Mouse (Mus musculus) G1E (cell line): Measurements from ENCODE around the gene Tfdp2. TPM values are rescaled to one million over a fixed set of nuclear protein-coding genes. Genes with fewer than 3 reads are reported as not detected.
"Not testable (repeated sequence)": the region's sequence is repeated elsewhere in the genome, so short reads cannot be mapped to it uniquely, and the experiment has no call there.

Experiments used
- ATAC-seq: 2 replicates; pipeline ENCODE4 v1.8.0; 2016; ENCODE audit warnings: mild to moderate bottlenecking; ENCODE audit not compliant: insufficient number of reproducible peaks, poor library complexity, low FRiP score, severe bottlenecking; ENCODE audit errors: extremely low read depth
- DNase-seq: peaks from one replicate; pipeline ENCODE4 v3.0.0; 2012; ENCODE audit warnings: low spot score
- H3K27me3 ChIP-seq: 2 replicates; pipeline ENCODE4 v1.6.1; 2012; ENCODE audit warnings: mild to moderate bottlenecking, low read length, inconsistent platforms; ENCODE audit not compliant: insufficient read depth
- H3K36me3 ChIP-seq: replicated peaks from 2 replicates; pipeline ENCODE3; 2012; ENCODE audit warnings: mild to moderate bottlenecking, inconsistent platforms
- H3K4me1 ChIP-seq: 2 replicates; pipeline ENCODE4 v1.6.1; 2012; ENCODE audit warnings: low read depth, low read length, inconsistent platforms, mixed read lengths; ENCODE audit not compliant: insufficient read depth
- H3K4me3 ChIP-seq: 2 replicates; pipeline ENCODE4 v1.5.1; 2012; ENCODE audit warnings: low read depth, mild to moderate bottlenecking, inconsistent platforms, low read length, moderate library complexity, mixed read lengths
- H3K9me3 ChIP-seq: replicated peaks from 2 replicates; pipeline ENCODE4 v1.6.1; 2012; ENCODE audit warnings: inconsistent platforms
- CTCF ChIP-seq: IDR thresholded peaks from 2 replicates; pipeline ENCODE4 v1.5.1; 2012; ENCODE audit warnings: low read depth, low read length, inconsistent platforms, mixed read lengths
- GATA1 ChIP-seq: IDR thresholded peaks from 2 replicates; pipeline ENCODE4 v1.6.1; 2012; ENCODE audit warnings: borderline replicate concordance, low read length, inconsistent platforms, mixed read lengths
- GATA2 ChIP-seq: IDR thresholded peaks from 2 replicates; pipeline ENCODE4 v1.6.1; 2012; ENCODE audit warnings: low read depth, low read length, inconsistent platforms, borderline replicate concordance
- POLR2AphosphoS5 ChIP-seq: IDR thresholded peaks from 2 replicates; pipeline ENCODE4 v1.6.1; 2012; ENCODE audit warnings: low read depth, low read length, inconsistent platforms; ENCODE audit not compliant: insufficient replicate concordance
- TAL1 ChIP-seq: conservative IDR thresholded peaks from 2 replicates; pipeline ENCODE4 v1.6.1; 2012; ENCODE audit warnings: low read depth, low read length, inconsistent platforms, mixed read lengths
- polyA plus RNA-seq: library from polyadenylated mRNA; stranded (reverse); fragments of >175 nt; gene quantifications from 2 replicates; pipeline ENCODE4 v1.2.3, GENCODE M21; 2012
- total RNA-seq, 2 experiments: library from RNA; stranded (forward) in 1 of 2; stranded (reverse) in 1 of 2; fragments of 200-1000 nt in 1 of 2; fragments of >200 nt in 1 of 2; fragmentation: Nextera tagmentation in 1 of 2; gene quantifications; 2 replicates each; pipeline ENCODE4 v1.2.3; 2014 to 2017

Tfdp2 gene
- total and polyA plus RNA-seq, 3 experiments: 10.7 to 101 (median 42.7) TPM

DNA sequence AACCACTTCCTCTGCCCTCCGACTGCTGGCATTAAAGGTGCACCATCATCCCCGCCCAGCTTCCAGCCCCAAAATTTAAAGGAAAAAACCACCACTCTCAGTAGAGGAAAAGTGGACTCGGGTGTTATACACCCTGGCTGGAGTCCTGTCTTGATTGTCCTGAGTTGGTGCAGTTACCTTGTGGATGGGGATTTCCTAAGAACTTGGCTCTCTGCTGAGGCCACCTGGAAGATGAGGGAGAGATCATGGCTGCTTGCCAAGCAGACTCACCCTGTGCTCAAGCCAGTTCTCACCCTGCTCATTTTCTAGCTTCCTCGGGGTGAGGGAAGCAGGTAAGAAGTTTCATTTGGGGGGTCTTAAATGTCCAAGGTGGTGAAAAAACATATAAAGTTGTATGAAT, 132.2 kb downstream of the Tfdp2 start:
- no peak for ATAC-seq
- TF ChIP-seq GATA2 (no peak), POLR2AphosphoS5 (no peak), CTCF (no peak), TAL1 (no peak), GATA1 (no peak)
- Histone ChIP-seq H3K4me3 (no peak overlapping the region), H3K9me3 (no peaks in the 10 kb centered on the region), H3K36me3 (peaks cover 34% of the 10 kb centered on the region), H3K4me1 (peaks cover 4% of the 10 kb centered on the region; the same call in 1 of the 2 replicates), H3K27me3 (peaks cover 3% of the 10 kb centered on the region; the same call in 1 of the 2 replicates)
- no peak for DNase-seq

DNA sequence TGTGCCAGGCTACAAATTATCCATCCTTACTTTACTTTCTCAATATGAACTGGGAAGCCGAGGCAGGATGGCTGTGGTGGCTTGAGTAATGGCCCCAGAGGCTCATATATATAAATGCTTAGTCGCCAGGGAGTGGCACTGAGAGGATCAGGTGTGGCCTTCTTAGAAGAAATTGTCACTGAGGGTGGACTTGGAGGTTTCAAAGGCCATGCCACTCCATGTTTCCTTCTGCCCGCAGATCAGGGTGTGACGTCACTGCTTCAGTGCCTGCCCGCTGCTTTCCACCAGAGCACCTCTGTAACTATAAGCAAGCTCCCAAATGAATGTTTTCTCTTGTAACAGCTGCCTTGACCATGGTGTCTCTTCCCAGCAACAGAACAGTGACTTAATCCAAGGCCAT, 135.1 kb downstream of the Tfdp2 start:
- no peak overlapping the region for H3K4me3 ChIP-seq
- H3K36me3 ChIP-seq: peaks cover 52% of the 10 kb centered on the region
- H3K4me1 ChIP-seq: peaks cover 4% of the 10 kb centered on the region; the same call in 1 of the 2 replicates
- DNase-seq: no peak
- H3K27me3 ChIP-seq: peaks cover 3% of the 10 kb centered on the region; the same call in 1 of the 2 replicates
- no peak for ATAC-seq
- no peak for TF ChIP-seq CTCF
- no peak for TF ChIP-seq TAL1
- no peaks in the 10 kb centered on the region for H3K9me3 ChIP-seq

DNA sequence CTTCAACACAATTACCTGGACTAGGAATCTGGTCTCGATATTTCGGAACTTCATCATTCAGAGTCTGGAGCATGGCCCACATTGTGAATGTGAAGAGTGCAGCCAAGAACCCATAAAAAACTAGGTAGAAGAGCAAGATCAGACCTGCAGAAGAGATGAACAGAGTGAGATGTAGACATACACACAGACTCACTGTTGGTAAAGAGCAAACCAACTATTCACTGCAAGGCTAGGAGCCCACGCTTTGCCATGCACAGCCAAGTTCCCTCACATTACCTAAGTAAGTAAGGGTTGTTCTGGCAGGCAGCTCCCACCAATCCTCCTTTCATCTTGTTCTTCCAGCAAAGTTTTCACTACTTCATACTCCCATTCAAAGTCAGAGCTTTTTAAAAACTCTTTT, 149.7 kb downstream of the Tfdp2 start:
- TF ChIP-seq TAL1: no peak
- TF ChIP-seq CTCF: no peak
- no peak for TF ChIP-seq GATA2
- TF ChIP-seq POLR2AphosphoS5: no peak
- no peak for TF ChIP-seq GATA1
- Histone ChIP-seq H3K36me3 (peaks cover 52% of the 10 kb centered on the region), H3K27me3 (no peaks in the 10 kb centered on the region), H3K4me1 (peaks cover 14% of the 10 kb centered on the region; the same call in 1 of the 2 replicates), H3K4me3 (no peak overlapping the region), H3K9me3 (no peaks in the 10 kb centered on the region)
- no peak for DNase-seq
- no peak for ATAC-seq

DNA sequence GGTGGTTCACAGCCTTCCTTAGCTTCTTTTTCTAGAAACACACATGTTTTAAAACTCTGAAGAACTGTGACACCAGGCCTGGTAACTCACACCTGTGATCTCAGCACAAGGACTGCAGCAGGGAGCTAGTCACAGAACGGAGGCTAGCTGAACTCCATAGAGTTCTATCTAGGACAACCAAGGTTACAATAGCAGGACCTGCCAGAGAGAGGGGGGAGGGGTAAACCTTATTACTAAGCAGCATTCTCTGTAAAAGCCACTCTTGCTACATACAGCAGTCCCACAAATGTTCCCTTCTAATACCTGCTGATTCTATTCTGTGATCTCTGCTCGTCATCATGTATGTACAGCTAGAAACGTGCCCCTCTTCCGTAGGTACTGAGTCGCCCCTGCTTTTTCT, 152.8 kb downstream of the Tfdp2 start:
- TF ChIP-seq POLR2AphosphoS5 (no peak), TAL1 (no peak), GATA2 (no peak), GATA1 (no peak), CTCF (no peak)
- no peak for DNase-seq
- H3K9me3 ChIP-seq: no peaks in the 10 kb centered on the region
- peaks cover 36% of the 10 kb centered on the region for H3K36me3 ChIP-seq
- no peaks in the 10 kb centered on the region for H3K27me3 ChIP-seq
- peaks cover 28% of the 10 kb centered on the region for H3K4me1 ChIP-seq
- no peak overlapping the region for H3K4me3 ChIP-seq
- no peak for ATAC-seq

DNA sequence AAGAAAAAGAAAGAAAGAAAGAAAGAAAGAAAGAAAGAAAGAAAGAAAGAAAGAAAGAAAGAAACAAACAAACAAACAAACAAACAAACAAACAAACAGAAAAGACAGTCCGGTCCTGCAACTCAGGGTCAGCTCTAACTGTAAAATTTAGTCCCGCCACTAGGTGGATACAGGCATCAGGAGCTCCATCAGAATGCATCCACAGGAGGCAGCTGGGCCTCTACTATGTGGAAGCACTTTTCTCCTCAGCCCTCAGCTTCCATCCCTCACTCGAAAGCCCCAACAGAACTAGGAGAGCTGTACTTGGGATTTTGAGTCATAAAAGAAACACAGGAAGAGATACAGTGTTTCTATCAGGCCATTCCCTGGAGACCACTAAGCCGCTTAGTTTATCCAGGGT, 153.9 kb downstream of the Tfdp2 start:
- DNase-seq (peak; percentile 47), ATAC-seq (peak; percentile 56; the same call in 1 of the 2 replicates)
- H3K9me3 ChIP-seq: no peaks in the 10 kb centered on the region

DNA sequence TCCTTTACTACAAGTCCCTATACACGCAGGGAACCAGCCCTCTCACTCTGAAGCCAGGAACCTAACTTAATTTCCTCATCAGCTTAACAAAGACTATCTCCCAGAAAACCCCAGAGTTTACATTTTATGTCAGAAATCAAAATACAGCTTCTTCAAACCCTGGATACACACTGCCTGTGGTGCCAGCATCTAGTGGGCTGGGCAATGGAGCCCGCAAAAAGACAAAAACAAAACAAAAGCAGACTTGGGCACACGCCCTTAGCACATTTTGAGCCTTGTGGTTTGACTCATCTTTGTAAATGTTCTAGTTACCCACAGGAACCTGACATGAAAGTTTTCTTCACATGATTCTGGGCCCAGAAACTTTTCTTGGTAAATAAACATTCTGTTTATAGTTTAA, 154.4 kb downstream of the Tfdp2 start:
- TF ChIP-seq CTCF (no peak), GATA2 (no peak), GATA1 (no peak), POLR2AphosphoS5 (no peak), TAL1 (no peak)
- peaks cover 34% of the 10 kb centered on the region for H3K4me1 ChIP-seq
- no peak overlapping the region for H3K4me3 ChIP-seq
- ATAC-seq: no peak
- H3K36me3 ChIP-seq: peaks cover 30% of the 10 kb centered on the region
- H3K9me3 ChIP-seq: no peaks in the 10 kb centered on the region
- no peaks in the 10 kb centered on the region for H3K27me3 ChIP-seq
- DNase-seq: no peak

More for the DNA sequence above, 153.9 kb downstream of the Tfdp2 start:
- TF ChIP-seq CTCF: 0 out of 2 replicates have a peak, but pooled peaks have one; percentile 14
- TF ChIP-seq TAL1: no peak
- Histone ChIP-seq H3K4me1 (peaks cover 33% of the 10 kb centered on the region), H3K4me3 (no peak overlapping the region), H3K27me3 (no peaks in the 10 kb centered on the region), H3K36me3 (peaks cover 30% of the 10 kb centered on the region)

DNA sequence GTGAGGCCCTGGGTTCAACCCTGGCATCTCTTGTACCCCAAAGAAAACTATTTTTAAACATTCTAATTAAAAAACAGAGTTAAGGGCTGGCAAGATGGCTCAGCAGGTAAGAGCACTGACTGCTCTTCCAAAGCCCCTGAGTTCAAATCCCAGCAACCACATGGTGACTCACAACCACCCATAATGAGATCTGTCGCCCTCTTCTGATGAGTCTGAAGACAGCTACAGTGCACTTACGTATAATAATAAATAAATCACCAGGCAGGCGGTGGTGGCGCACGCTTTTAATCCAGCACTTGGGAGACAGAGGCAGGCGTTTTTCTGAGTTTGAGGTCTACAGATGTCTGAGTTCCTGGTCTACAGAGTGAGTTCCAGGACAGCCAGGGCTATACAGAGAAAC, 155.7 kb downstream of the Tfdp2 start:
- H3K27me3 ChIP-seq, DNase-seq, ATAC-seq, H3K9me3 ChIP-seq, H3K4me3 ChIP-seq: not testable (repeated sequence)
- peaks cover 38% of the 10 kb centered on the region for H3K4me1 ChIP-seq
- peaks cover 34% of the 10 kb centered on the region for H3K36me3 ChIP-seq
